Mouse (Mus musculus) kidney, adult 2 months (tissue): Measurements from ENCODE around the gene Fam78b.

Experiments
- CTCF ChIP-seq: fragments of 200-500 bp; conservative IDR thresholded peaks from 2 replicates; pipeline ENCODE4 v1.5.1; 2011; ENCODE audit warnings: low read depth, mild to moderate bottlenecking, control low read depth, low read length, moderate library complexity, mixed read lengths; ENCODE audit not compliant: insufficient read depth, insufficient read length
- POLR2A ChIP-seq: fragments of 200-500 bp; IDR thresholded peaks from one replicate; pipeline ENCODE4 v1.6.1; 2011; ENCODE audit warnings: low read depth, low read length, control low read depth

- TF ChIP-seq CTCF (no peak), POLR2A (no peak)
These were observed 122.3 kb downstream of the Fam78b start for GRCm38 (mm10) chr1:167123551-167123950.
